Mouse (Mus musculus) forelimb bud, embryonic 11.5 days (tissue): ENCODE results near the gene Zmynd19.

Source experiments
- DNase-seq: peaks from one replicate; pipeline ENCODE4 v3.0.0-alpha.2; 2012; ENCODE audit warnings: low read depth, low spot score

Zmynd19 gene

GRCm38 (mm10) chr2:24949421-24950188 is at the start of gene Zmynd19:
TSS of gene Zmynd19 (plus strand) at chr2:24949792.
- DNase-seq = peak; percentile 96

GRCm38 (mm10) chr2:24901055-24901454 is 48.5 kb upstream of the Zmynd19 start:
- DNase-seq = no peak

GRCm38 (mm10) chr2:24902999-24903398 is 46.6 kb upstream of the Zmynd19 start:
- no peak for DNase-seq

GRCm38 (mm10) chr2:24904823-24905652 is 44.6 kb upstream of the Zmynd19 start:
- DNase-seq = no peak

GRCm38 (mm10) chr2:24905653-24906155 is 43.9 kb upstream of the Zmynd19 start:
- no peak for DNase-seq

- no peak for DNase-seq
These were observed 39.1 kb upstream of the Zmynd19 start for GRCm38 (mm10) chr2:24910481-24910880.

- DNase-seq = no peak
These were observed 37.4 kb upstream of the Zmynd19 start for GRCm38 (mm10) chr2:24912189-24912588.

- no peak for DNase-seq
These were observed 37.0 kb upstream of the Zmynd19 start for GRCm38 (mm10) chr2:24912589-24912988.

- no peak for DNase-seq
These were observed 34.8 kb upstream of the Zmynd19 start for GRCm38 (mm10) chr2:24914762-24915161.

- DNase-seq = peak; percentile 92
These were observed 30.4 kb upstream of the Zmynd19 start, which contains the start of gene Ehmt1 for GRCm38 (mm10) chr2:24918930-24919838. TSS of gene Ehmt1 (minus strand) at chr2:24919614.

- DNase-seq = no peak
These were observed 29.8 kb upstream of the Zmynd19 start for GRCm38 (mm10) chr2:24919839-24920175.

GRCm38 (mm10) chr2:24923561-24923960 is 26.0 kb upstream of the Zmynd19 start:
- DNase-seq = no peak

GRCm38 (mm10) chr2:24925284-24925683 is 24.3 kb upstream of the Zmynd19 start:
- no peak for DNase-seq

GRCm38 (mm10) chr2:24926345-24926964 is 23.1 kb upstream of the Zmynd19 start:
- DNase-seq = no peak

GRCm38 (mm10) chr2:24926965-24927358 is 22.6 kb upstream of the Zmynd19 start:
- DNase-seq = no peak

- DNase-seq = no peak
These were observed 21.6 kb upstream of the Zmynd19 start for GRCm38 (mm10) chr2:24927810-24928479.

GRCm38 (mm10) chr2:24929119-24929518 is 20.5 kb upstream of the Zmynd19 start:
- DNase-seq = no peak

- DNase-seq = no peak
These were observed 20.0 kb upstream of the Zmynd19 start for GRCm38 (mm10) chr2:24929593-24929992.

- no peak for DNase-seq
These were observed 15.1 kb upstream of the Zmynd19 start for GRCm38 (mm10) chr2:24934441-24934963.
